Mouse (Mus musculus) neutrophil, adult 5-6 weeks (primary cell): ENCODE measurements around the gene Dhrs2. TPM values are rescaled to one million over a fixed set of nuclear protein-coding genes. Genes with fewer than 3 reads are reported as not detected.

Experiments used
- ATAC-seq: fragments of 151-379, 151-347 bp; 2 replicates; pipeline ENCODE4 v1.8.0; 2017; ENCODE audit warnings: mild to moderate bottlenecking, moderate TSS enrichment; ENCODE audit not compliant: insufficient number of reproducible peaks, poor library complexity, low FRiP score, severe bottlenecking; ENCODE audit errors: extremely low read depth
- total RNA-seq: library from RNA; stranded (forward); fragments of 200-1000 nt; gene quantifications from 2 replicates; pipeline ENCODE4 v1.2.3, GENCODE M21; 2017

Dhrs2 gene
- total RNA-seq, 1 experiment from 2014 or later, result not detected

DNA sequence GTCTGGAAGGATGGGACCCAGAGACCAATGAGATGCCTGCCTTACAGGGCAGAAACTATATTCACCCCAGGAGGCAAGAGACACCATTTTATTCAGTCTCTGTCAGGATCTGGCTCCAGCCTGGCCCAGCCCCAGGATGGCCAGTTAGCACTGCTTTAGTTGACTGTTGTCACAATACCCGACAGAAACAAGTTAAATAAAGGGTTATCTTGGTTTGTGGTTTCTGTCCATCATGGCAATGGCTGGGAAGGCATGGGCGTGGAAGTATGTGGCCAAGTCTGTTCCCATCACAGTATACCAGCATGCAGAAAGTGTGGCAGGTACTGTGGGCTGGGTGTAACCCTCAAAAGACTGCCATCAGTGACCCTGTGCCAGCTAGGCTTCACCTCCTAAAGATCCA is 14.9 kb downstream of the Dhrs2 start:
- no peak for ATAC-seq

DNA sequence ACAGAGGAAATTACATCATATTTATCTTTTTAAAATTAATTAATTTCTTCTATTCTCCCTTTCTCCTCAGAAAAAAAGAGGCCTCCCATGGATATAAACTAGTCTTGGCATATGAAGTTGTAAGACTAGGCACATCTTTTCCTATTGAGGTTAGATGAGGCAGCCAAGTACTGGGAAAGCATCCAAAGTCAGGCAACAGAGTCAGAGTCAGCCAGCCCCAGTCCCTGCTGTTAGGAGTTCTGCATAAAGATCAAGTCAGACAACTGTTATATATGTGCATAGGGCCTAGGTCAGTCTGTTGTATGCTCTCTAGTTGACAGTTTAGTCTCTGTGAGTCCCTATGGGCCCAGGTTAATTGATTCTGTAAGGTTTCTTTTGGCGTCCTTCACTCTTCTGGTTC is 20.9 kb downstream of the Dhrs2 start:
- no peak for ATAC-seq

DNA sequence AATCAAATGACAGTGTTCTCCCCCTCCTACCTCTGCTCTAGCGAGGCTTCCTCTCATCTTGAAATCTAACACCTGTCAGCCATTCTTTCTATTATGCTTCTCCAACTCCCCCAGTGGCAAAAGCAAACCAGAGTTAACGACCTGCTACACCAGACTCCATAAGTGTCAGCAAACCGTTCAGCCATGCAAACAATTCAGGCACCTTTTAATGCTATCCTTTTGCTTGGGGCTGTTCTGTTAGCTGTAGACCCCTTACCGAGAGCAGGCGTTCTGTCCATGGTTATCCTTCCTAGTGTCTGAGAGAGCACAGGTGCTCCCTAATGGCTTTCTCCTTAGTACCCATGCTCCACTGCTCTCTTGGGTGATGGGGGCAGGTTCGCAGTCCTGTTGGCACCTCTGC is 25.4 kb downstream of the Dhrs2 start:
- ATAC-seq, result no peak

DNA sequence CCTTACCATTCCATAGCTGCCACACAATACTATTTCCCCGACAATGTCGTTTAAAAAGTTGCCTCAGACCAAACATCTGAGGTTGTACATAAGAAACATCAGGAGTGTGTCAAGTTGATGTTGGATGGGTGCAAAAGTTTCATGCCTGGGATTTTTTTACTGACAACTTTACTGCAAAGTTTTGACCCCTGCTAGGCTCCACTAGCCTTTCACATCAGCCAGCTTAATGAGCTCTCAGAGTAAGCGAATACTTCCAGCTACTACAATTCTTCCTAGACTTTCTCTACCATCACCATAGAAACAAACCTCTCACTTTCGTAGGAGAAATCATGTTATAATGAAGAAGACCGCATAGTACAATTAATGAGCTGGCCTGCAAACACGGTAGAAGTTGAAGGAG is 26.5 kb downstream of the Dhrs2 start:
- ATAC-seq, result no peak

DNA sequence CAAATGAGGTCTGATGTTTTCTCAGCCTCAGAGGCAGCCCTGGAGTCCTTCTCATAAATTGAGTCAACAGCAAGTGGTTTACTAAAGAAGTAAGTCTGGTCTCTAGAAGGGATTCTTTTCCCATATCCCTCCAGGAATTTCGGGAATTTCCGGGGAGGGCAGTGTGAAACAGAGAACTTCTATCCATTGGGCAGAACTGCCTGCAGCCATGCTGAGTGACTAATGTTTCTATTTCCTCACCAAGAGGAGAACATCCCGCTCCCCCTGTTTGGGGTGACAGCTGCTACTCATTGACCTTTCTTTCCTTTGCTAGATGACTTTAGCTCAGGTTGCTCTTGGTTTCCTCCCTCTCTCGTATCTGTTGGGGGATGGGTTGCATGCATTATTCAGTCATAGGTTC is 31.8 kb downstream of the Dhrs2 start:
- no peak for ATAC-seq

DNA sequence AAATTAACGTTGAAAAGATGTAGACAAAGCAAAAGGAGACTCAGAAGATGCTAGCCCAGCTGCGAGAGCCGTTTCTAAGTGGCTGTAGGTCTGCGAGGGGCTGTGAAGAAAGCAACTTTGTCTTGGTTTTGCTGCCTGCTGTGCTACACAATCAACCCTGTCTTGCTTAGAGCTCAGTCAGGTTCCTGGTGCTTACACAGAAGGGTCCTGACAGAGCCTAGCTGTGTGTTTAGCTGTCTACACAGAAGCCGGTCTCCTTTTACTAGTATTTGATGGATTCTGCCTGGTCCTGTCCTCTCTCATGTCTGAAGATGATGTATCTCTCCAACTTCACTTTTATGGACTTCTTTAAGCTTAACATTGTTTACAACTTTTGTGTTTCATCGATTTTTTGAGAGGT is 33.6 kb downstream of the Dhrs2 start:
- no peak for ATAC-seq

DNA sequence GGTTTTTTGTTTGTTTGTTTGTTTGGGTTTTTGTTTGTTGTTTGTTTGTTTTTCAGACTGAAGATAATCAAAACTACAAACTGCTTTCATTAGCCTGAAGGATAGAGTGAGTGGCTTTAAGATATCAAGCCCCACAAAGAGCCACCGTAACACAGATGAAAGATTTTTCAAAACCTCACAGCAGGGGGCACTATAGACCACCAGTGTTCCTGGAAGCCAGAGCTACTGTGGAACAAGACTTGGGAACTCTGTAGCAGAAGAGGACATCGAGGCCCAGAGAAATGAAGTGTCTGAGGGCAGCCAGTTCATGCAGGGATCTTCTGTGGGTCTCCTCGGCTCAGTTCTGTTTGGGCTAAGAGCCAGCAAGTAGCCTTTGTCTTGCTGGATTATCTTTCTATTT is 49.4 kb downstream of the Dhrs2 start:
- ATAC-seq, result no peak

DNA sequence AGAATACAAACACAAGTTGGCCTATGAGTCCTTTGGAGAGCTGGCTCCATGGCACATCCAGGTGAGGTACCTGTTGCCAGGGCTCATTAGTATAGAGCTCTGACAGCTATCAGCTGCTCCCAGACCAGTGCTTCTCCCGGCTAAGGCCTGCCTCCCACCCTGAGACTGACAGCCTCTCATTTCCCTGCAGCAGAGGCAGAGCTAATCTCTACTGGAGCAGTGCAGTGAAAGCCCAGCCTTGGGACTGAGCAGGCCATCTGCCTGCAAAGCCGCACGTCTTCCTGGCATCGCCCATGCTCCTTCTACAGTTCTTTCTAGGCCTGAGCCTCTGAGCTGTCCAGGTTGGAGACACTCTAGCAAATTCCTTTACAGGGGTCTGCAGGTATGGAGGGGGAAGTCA is 51.2 kb downstream of the Dhrs2 start:
- ATAC-seq, result no peak

DNA sequence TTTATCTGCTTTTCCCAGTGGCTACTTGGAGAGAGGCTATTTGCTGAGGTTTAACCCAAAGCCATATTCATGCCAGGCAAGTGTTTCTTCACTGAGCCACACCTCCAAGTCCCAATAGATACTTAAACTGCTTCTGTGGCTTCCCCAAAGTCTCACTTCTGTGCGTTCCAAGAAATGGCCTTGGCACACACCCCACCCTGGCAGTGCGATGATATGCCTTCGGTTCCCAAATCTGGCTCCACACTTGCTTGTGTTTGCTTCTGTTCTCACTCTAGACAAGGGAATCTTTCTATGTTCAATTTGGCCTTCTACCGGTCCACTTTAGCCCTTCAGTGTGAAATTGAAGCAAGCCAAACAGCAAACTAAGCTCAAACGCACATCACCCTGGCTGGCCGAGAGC is 53.0 kb downstream of the Dhrs2 start:
- no peak for ATAC-seq

DNA sequence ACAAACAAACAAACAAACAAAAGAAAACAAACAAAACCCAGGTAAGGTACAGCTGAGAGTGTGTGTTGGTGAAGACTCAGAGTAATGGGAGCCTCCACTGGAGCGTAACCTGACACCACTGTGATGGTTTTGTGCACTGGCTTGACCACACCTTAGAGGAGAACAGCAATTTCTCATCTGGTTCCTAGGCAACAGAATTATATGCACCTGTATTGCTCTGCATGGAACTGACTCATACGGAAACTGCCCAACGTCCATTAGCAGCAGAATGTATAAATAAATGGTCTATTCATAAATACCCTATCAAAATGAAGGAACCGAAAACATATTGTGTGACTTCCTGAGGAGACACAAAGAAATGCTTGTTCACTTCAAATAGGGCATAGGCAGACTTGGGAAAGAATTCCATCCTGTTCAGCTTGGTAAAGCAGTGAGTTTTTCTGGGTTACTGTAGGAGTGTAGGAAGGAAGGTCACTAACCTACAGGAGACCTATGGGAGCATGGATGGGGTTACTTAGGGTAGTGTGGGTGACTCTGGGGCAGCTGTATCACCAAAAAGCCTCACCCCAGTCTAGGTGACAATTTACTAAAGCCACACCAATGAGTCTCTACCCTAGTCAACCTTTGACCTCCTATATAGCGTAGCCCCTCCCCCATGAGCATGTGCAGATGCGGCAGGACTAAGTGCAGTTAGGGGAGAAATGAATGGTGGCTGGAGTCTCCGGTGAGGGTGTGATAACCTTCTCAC is 57.7 kb downstream of the Dhrs2 start:
- no peak for ATAC-seq

Other genes with a start within 250 kb of the Dhrs2 start
- not detected in 2 replicates for gene Gm17428, start 245.1 kb upstream of the Dhrs2 start, total RNA-seq
- not detected in 2 replicates for gene Myh7, start 227.4 kb upstream of the Dhrs2 start, total RNA-seq
- 58.9 and 73.5 TPM in 2 replicates for gene Ngdn, start 206.6 kb upstream of the Dhrs2 start, total RNA-seq
- 7.2 and 7.8 TPM in 2 replicates for gene Zfhx2, start 129.7 kb upstream of the Dhrs2 start, total RNA-seq
- gene Thtpa, start 127.2 kb upstream of the Dhrs2 start, total RNA-seq, result 5.2 TPM in 2 replicates
- gene Ap1g2, start 115.4 kb upstream of the Dhrs2 start, total RNA-seq, result 48.5 TPM in 2 replicates
- 0.12 TPM in 1 of 2 replicates, not detected in the other for gene Jph4, start 105.1 kb upstream of the Dhrs2 start, total RNA-seq